Mouse (Mus musculus): ENCODE results near the gene Zdhhc20. TPM values are rescaled to one million over a fixed set of nuclear protein-coding genes. Genes with fewer than 3 reads are reported as not detected.

Zdhhc20 gene
- polyA plus RNA-seq (2015; fragmentation: Nextera tagmentation; extraction: Ambion mirVana), result 10.0 and 12.9 TPM in 2 replicates

GRCm38 (mm10) chr14:57890011-57890842 is at the start of gene Zdhhc20:
TSS of gene Zdhhc20 (minus strand) at chr14:57890276.
- 0 out of 2 replicates have a peak, but pooled peaks cover 2% of the 10 kb centered on the region for H3K4me1 ChIP-seq (ENCODE audit: insufficient read depth)
- TF ChIP-seq EP300 (IDR thresholded peaks at IDR 0.05; ENCODE audit: low read depth) (no peak), CTCF (IDR thresholded peaks at IDR 0.05; ENCODE audit: low read depth) (no peak)
- peak within 1 kb of the TSS; percentile 87 for H3K9ac ChIP-seq (replicated peaks)
- ATAC-seq (peak; percentile 99), DNase-seq (peak; percentile 99)
- WGBS (ENCODE audit: insufficient replicate concordance), result 6% methylated on average over 49 of the region's 65 CpGs
- H3K27ac ChIP-seq (ENCODE audit: low read depth), result peak within 1 kb of the TSS; percentile 83
- peak within 1 kb of the TSS; percentile 95 for H3K4me2 ChIP-seq (ENCODE audit: low read depth, low read length)
- no peaks in the 10 kb centered on the region for H3K9me3 ChIP-seq (ENCODE audit: low read length)
- no peaks in the 10 kb centered on the region for H3K27me3 ChIP-seq (ENCODE audit: insufficient read depth, low read length)
- peak within 1 kb of the TSS; percentile 82 for H3K4me3 ChIP-seq (ENCODE audit: low read depth, low read length)
- no peaks in the 10 kb centered on the region for H3K36me3 ChIP-seq (replicated peaks; ENCODE audit: insufficient read depth, low read length)

GRCm38 (mm10) chr14:57937297-57937696 is 47.2 kb upstream of the Zdhhc20 start:
- WGBS (ENCODE audit: insufficient replicate concordance), result 74% methylated on average over 6 of the region's 6 CpGs
- H3K9ac ChIP-seq (replicated peaks), result no peak overlapping the region
- H3K4me3 ChIP-seq (ENCODE audit: low read depth, low read length), result no peak overlapping the region
- H3K4me2 ChIP-seq (ENCODE audit: low read depth, low read length), result no peak overlapping the region
- peaks cover 11% of the 10 kb centered on the region for H3K36me3 ChIP-seq (replicated peaks; ENCODE audit: insufficient read depth, low read length)
- DNase-seq (no peak), ATAC-seq (no peak)
- no peaks in the 10 kb centered on the region for H3K27me3 ChIP-seq (ENCODE audit: insufficient read depth, low read length)
- TF ChIP-seq EP300 (IDR thresholded peaks at IDR 0.05; ENCODE audit: low read depth), result no peak
- TF ChIP-seq CTCF (IDR thresholded peaks at IDR 0.05; ENCODE audit: low read depth), result no peak
- no peaks in the 10 kb centered on the region for H3K9me3 ChIP-seq (ENCODE audit: low read length)
- H3K27ac ChIP-seq (ENCODE audit: low read depth), result no peak overlapping the region
- peaks cover 3% of the 10 kb centered on the region for H3K4me1 ChIP-seq (ENCODE audit: insufficient read depth)

GRCm38 (mm10) chr14:57934666-57935065 is 44.6 kb upstream of the Zdhhc20 start:
- Histone ChIP-seq H3K9ac (replicated peaks) (no peak overlapping the region), H3K27ac (ENCODE audit: low read depth) (no peak overlapping the region), H3K27me3 (ENCODE audit: insufficient read depth, low read length) (no peaks in the 10 kb centered on the region), H3K4me1 (ENCODE audit: insufficient read depth) (peaks cover 3% of the 10 kb centered on the region), H3K36me3 (replicated peaks; ENCODE audit: insufficient read depth, low read length) (peaks cover 13% of the 10 kb centered on the region), H3K4me2 (ENCODE audit: low read depth, low read length) (no peak overlapping the region), H3K9me3 (ENCODE audit: low read length) (no peaks in the 10 kb centered on the region), H3K4me3 (ENCODE audit: low read depth, low read length) (no peak overlapping the region)
- WGBS (ENCODE audit: insufficient replicate concordance), result 95% methylated on average over 13 of the region's 13 CpGs
- DNase-seq (no peak), ATAC-seq (no peak)
- no peak for TF ChIP-seq EP300 (IDR thresholded peaks at IDR 0.05; ENCODE audit: low read depth)
- TF ChIP-seq CTCF (IDR thresholded peaks at IDR 0.05; ENCODE audit: low read depth), result no peak

GRCm38 (mm10) chr14:57933608-57934007 is 43.5 kb upstream of the Zdhhc20 start:
- no peak overlapping the region for H3K9ac ChIP-seq (replicated peaks)
- no peak overlapping the region for H3K27ac ChIP-seq (ENCODE audit: low read depth)
- DNase-seq (no peak), ATAC-seq (no peak)
- H3K4me3 ChIP-seq (ENCODE audit: low read depth, low read length), result no peak overlapping the region
- no peaks in the 10 kb centered on the region for H3K27me3 ChIP-seq (ENCODE audit: insufficient read depth, low read length)
- H3K36me3 ChIP-seq (replicated peaks; ENCODE audit: insufficient read depth, low read length), result peaks cover 16% of the 10 kb centered on the region
- no peak overlapping the region for H3K4me2 ChIP-seq (ENCODE audit: low read depth, low read length)
- 44% methylated on average over 7 of the region's 7 CpGs for WGBS (ENCODE audit: insufficient replicate concordance)
- peaks cover 3% of the 10 kb centered on the region for H3K4me1 ChIP-seq (ENCODE audit: insufficient read depth)
- TF ChIP-seq EP300 (IDR thresholded peaks at IDR 0.05; ENCODE audit: low read depth) (no peak), CTCF (IDR thresholded peaks at IDR 0.05; ENCODE audit: low read depth) (no peak)
- no peaks in the 10 kb centered on the region for H3K9me3 ChIP-seq (ENCODE audit: low read length)

- ATAC-seq (peak; percentile 69; the same call in 1 of the 2 replicates), DNase-seq (no peak)
- H3K4me3 ChIP-seq (ENCODE audit: low read depth, low read length), result no peak overlapping the region
- H3K4me2 ChIP-seq (ENCODE audit: low read depth, low read length), result no peak overlapping the region
- TF ChIP-seq CTCF (IDR thresholded peaks at IDR 0.05; ENCODE audit: low read depth) (no peak), EP300 (IDR thresholded peaks at IDR 0.05; ENCODE audit: low read depth) (peak; percentile 47; the same call in 1 of the 2 replicates)
- H3K27me3 ChIP-seq (ENCODE audit: insufficient read depth, low read length), result no peaks in the 10 kb centered on the region
- peaks cover 3% of the 10 kb centered on the region for H3K4me1 ChIP-seq (ENCODE audit: insufficient read depth)
- no peak overlapping the region for H3K27ac ChIP-seq (ENCODE audit: low read depth)
- peaks cover 17% of the 10 kb centered on the region for H3K36me3 ChIP-seq (replicated peaks; ENCODE audit: insufficient read depth, low read length)
- no peak overlapping the region for H3K9ac ChIP-seq (replicated peaks)
- 36% methylated on average over 7 of the region's 7 CpGs for WGBS (ENCODE audit: insufficient replicate concordance)
- no peaks in the 10 kb centered on the region for H3K9me3 ChIP-seq (ENCODE audit: low read length)
Observed at GRCm38 (mm10) chr14:57932881-57933443, 42.9 kb upstream of the Zdhhc20 start.

GRCm38 (mm10) chr14:57921428-57922131 is 31.5 kb upstream of the Zdhhc20 start:
- no peaks in the 10 kb centered on the region for H3K27me3 ChIP-seq (ENCODE audit: insufficient read depth, low read length)
- H3K9ac ChIP-seq (replicated peaks), result no peak overlapping the region
- H3K36me3 ChIP-seq (replicated peaks; ENCODE audit: insufficient read depth, low read length), result peaks cover 22% of the 10 kb centered on the region
- no peak overlapping the region for H3K4me3 ChIP-seq (ENCODE audit: low read depth, low read length)
- 0 out of 2 replicates have a peak, but pooled peaks cover 3% of the 10 kb centered on the region for H3K9me3 ChIP-seq (ENCODE audit: low read length)
- TF ChIP-seq CTCF (IDR thresholded peaks at IDR 0.05; ENCODE audit: low read depth) (no peak), EP300 (IDR thresholded peaks at IDR 0.05; ENCODE audit: low read depth) (no peak)
- H3K4me1 ChIP-seq (ENCODE audit: insufficient read depth), result no peaks in the 10 kb centered on the region
- no peak for DNase-seq
- WGBS (ENCODE audit: insufficient replicate concordance), result 62% methylated on average over 10 of the region's 10 CpGs
- 0 out of 2 replicates have a peak overlapping the region, but pooled peaks have one; percentile 16 for H3K27ac ChIP-seq (ENCODE audit: low read depth)
- no peak overlapping the region for H3K4me2 ChIP-seq (ENCODE audit: low read depth, low read length)
- ATAC-seq, result peak; percentile 33; the same call in 1 of the 2 replicates

Data from liver, postnatal 0 days (tissue).